Comparison of ENCODE assay signal across 8 mouse cellular contexts in the genomic region with DNA sequence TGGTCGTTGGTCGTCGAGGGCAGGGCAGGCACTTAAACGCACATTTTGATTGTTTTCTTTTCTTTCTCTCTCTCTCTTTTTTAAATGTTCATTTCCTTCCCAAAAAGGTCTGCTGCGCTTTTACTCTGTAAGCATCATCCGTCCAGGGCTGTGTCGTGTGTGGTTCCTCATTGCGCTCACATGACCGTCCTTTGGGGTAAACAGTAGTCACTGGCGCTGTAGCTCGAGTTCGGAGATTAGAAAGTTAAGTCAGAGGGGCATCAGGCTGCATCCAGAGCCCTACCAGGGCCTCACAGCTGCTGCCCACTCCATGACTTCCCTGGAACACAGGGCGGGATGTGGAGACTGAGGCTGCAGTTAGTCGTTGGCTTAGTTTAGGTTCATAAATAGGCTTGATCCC. TPM values are rescaled to one million over a fixed set of nuclear protein-coding genes. Genes with fewer than 3 reads are reported as not detected.
DNase-seq lines count a peak whose midpoint lies in the region; ATAC-seq and TF ChIP-seq lines count a peak whose summit lies in the region.

No protein-coding gene starts in this region.

- DNase-seq in heart, adult 11 months = peak; percentile 96
- no peak for DNase-seq in heart, adult 9 months (ENCODE audit: low spot score in 2 of 2)
- DNase-seq in neural tube, embryonic 10.5 days (ENCODE audit: extremely low spot score, low spot score) = no peak
- DNase-seq in cerebellum, adult 2 months = no peak
- DNase-seq in thymus, postnatal 36 days = no peak

- H3K4me1 ChIP-seq in neural tube, embryonic 13.5 days (replicated peaks) = peaks cover 64% of the 10 kb centered on the region
- peaks cover 72% of the 10 kb centered on the region for H3K4me1 ChIP-seq in limb, embryonic 12.5 days (replicated peaks)
- H3K4me1 ChIP-seq in stomach, embryonic 15.5 days = peaks cover 55% of the 10 kb centered on the region
- peaks cover 6% of the 10 kb centered on the region for H3K4me1 ChIP-seq in cerebellum, adult 2 months (ENCODE audit: control insufficient read depth, insufficient read depth, low read length)

- TF ChIP-seq POLR2A in cerebellum, adult 2 months (IDR thresholded peaks at IDR 0.05; ENCODE audit: borderline replicate concordance, insufficient read depth, low read length) = no peak

- H3K4me2 ChIP-seq in neural tube, embryonic 13.5 days = peak overlapping the region; percentile 44; the same call in 1 of the 2 replicates
- peak overlapping the region; percentile 48 for H3K4me2 ChIP-seq in limb, embryonic 12.5 days
- H3K4me2 ChIP-seq in stomach, embryonic 15.5 days = peak overlapping the region; percentile 43; the same call in 1 of the 2 replicates

- H3K4me3 ChIP-seq in neural tube, embryonic 13.5 days = no peak overlapping the region
- H3K4me3 ChIP-seq in limb, embryonic 12.5 days (replicated peaks) = no peak overlapping the region
- H3K4me3 ChIP-seq in stomach, embryonic 15.5 days (replicated peaks) = no peak overlapping the region
- no peak overlapping the region for H3K4me3 ChIP-seq in cerebellum, adult 2 months (replicated peaks; ENCODE audit: insufficient read depth, low read depth, low read length)

- no peaks in the 10 kb centered on the region for H3K36me3 ChIP-seq in neural tube, embryonic 13.5 days
- H3K36me3 ChIP-seq in limb, embryonic 12.5 days = 0 out of 2 replicates have a peak, but pooled peaks cover 2% of the 10 kb centered on the region
- H3K36me3 ChIP-seq in stomach, embryonic 15.5 days = no peaks in the 10 kb centered on the region

- no peak; the same call in 1 of the 2 replicates for ATAC-seq in neural tube, embryonic 13.5 days (ENCODE audit: low read depth)
- ATAC-seq in limb, embryonic 12.5 days (ENCODE audit: insufficient number of reproducible peaks, insufficient read depth, low FRiP score, low TSS enrichment, low read depth) = no peak
- no peak for ATAC-seq in stomach, embryonic 15.5 days (ENCODE audit: insufficient read depth, low FRiP score, low read depth)

- 39% methylated on average over 14 of the region's 14 CpGs for WGBS in neural tube, embryonic 13.5 days
- WGBS in limb, embryonic 12.5 days = 39% methylated on average over 14 of the region's 14 CpGs
- 34% methylated on average over 14 of the region's 14 CpGs for WGBS in stomach, embryonic 15.5 days
- 77% methylated on average over 14 of the region's 14 CpGs for WGBS in cerebellum, adult 2 months

- no peak for TF ChIP-seq CTCF in cerebellum, adult 2 months (IDR thresholded peaks at IDR 0.05; ENCODE audit: borderline replicate concordance, insufficient read depth, low read depth, low read length)

- peak overlapping the region; percentile 73 for H3K27ac ChIP-seq in neural tube, embryonic 13.5 days (replicated peaks)
- peak overlapping the region; percentile 83 for H3K27ac ChIP-seq in limb, embryonic 12.5 days
- peak overlapping the region; percentile 72 for H3K27ac ChIP-seq in stomach, embryonic 15.5 days
- H3K27ac ChIP-seq in cerebellum, adult 2 months (ENCODE audit: insufficient read depth, low read length) = no peak overlapping the region

- no peaks in the 10 kb centered on the region for H3K9me3 ChIP-seq in neural tube, embryonic 13.5 days
- no peaks in the 10 kb centered on the region for H3K9me3 ChIP-seq in limb, embryonic 12.5 days
- H3K9me3 ChIP-seq in stomach, embryonic 15.5 days = no peaks in the 10 kb centered on the region

- no peaks in the 10 kb centered on the region for H3K27me3 ChIP-seq in neural tube, embryonic 13.5 days
- H3K27me3 ChIP-seq in limb, embryonic 12.5 days = no peaks in the 10 kb centered on the region
- H3K27me3 ChIP-seq in stomach, embryonic 15.5 days (replicated peaks) = no peaks in the 10 kb centered on the region
- H3K27me3 ChIP-seq in cerebellum, adult 2 months (ENCODE audit: control insufficient read depth, insufficient read depth, low read length) = no peaks in the 10 kb centered on the region

- peak overlapping the region; percentile 31; the same call in 1 of the 2 replicates for H3K9ac ChIP-seq in neural tube, embryonic 13.5 days
- no peak overlapping the region for H3K9ac ChIP-seq in limb, embryonic 12.5 days (replicated peaks)
- H3K9ac ChIP-seq in stomach, embryonic 15.5 days = no peak overlapping the region

RNA-seq across cellular contexts. Expression of a gene that starts 12.2 kb away (rescaled TPM):
- 11.2 and 14.1 TPM in 2 replicates for polyA plus RNA-seq in neural tube, embryonic 13.5 days (2015; fragmentation: Nextera tagmentation; extraction: Ambion mirVana)
- 35.7 and 41.6 TPM in 2 replicates for polyA plus RNA-seq in limb, embryonic 12.5 days (2016; fragmentation: Nextera tagmentation; extraction: Ambion mirVana)
- polyA plus RNA-seq in stomach, embryonic 15.5 days (2015; fragmentation: Nextera tagmentation; extraction: Ambion mirVana) = 21.4 and 24.7 TPM in 2 replicates
- polyA plus RNA-seq in cerebellum, adult 2 months (2012; rRNA removed) = 5.1 and 6.0 TPM in 2 replicates
